Mouse (Mus musculus) gastrocnemius, postnatal 36 days (tissue): Measurements from ENCODE around the gene Kcnip1. TPM values are rescaled to one million over a fixed set of nuclear protein-coding genes. Genes with fewer than 3 reads are reported as not detected.

Experiments
- DNase-seq, 2 experiments: peaks; one replicate each; pipeline ENCODE4 v3.0.0; 2022
- intact Hi-C: fragments of 180-260 bp; cut with DNase I; formaldehyde crosslinking; loops from one replicate; pipeline ENCODE4 v1.15.1; 2025
- total RNA-seq, 2 experiments: library from RNA; stranded (reverse); gene quantifications; 2 replicates each; pipeline ENCODE4 v1.2.3; 2021

The Kcnip1 gene
- total RNA-seq, 2 experiments from 2014 or later = not detected

DNA sequence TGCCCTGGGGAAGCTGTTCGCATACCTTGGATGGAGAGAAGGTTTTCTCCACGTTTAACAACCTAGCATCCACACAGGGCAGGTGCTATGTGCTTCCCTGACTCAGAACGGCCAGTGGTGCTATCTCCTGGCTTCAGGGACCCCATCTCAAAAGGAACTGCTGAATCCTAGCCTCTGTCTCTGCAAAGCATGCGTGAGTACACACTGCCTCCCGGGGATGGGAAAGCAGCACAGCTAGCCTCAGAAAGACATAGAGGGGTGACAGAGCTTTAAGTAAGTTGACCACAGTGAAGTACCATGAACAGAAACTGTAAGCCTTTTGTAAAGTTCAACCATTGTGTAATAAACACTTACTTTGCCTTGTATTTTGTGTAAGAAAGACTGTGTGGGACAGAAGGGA is 544 bp upstream of the Kcnip1 start:
- intact Hi-C loops = no loop called here
- no peak for DNase-seq

DNA sequence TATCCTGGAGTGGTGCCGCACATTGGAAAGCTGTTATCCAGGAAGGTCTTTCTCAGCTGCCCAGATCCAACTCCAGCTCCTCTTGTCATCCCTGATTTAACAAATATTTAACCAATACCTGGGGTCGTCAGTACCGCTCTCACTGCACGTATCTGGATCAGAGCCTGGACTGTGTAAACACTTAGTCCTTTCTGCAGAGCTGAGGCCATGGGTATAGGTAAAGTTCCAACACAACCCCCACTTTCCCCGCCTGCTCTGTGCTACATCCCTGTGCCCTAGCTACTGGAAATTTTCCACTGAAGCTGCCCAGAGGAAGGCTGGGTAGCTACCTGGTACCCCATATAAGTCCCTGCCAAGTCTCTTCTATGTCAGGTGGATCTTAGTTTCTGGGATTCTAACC is 3.0 kb downstream of the Kcnip1 start:
- intact Hi-C loops = no loop called here
- no peak for DNase-seq

DNA sequence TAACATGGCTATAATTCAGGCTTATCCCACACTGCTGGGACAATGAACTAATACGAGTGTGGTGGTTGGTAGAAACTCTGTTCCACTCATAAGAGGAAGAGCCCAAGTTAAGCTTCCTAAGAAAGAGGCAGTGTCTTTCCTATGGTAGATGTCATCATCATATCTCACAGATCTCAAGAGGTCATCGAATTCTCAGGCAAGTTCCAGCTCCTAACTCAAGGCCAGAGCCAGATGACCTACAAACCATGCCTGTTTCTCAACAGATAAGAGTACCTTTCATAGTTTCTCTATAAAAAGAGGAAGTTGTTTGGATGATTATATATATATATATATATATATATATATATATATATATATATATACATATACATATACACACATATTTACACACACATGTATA is 6.4 kb downstream of the Kcnip1 start:
- DNase-seq = no peak
- intact Hi-C loops = no loop called here

DNA sequence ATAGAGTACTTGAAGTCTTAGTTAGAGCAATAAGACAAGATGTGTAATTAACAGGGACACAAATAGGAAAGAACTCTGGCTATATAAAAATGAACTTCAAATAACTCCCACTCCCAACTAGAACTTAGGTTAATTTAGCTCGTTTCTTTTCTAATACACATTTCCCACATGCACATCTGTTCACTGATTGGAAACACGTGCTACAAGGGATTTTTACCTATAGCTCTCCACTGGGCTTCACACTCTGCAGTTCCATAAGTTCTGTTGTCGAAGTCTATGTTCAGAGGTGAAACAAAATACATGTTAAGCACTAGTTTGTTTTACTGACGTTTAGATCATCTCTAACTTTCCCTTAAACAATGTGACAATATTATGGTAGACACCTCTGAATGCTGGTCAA is 12.8 kb downstream of the Kcnip1 start:
- DNase-seq = no peak
- intact Hi-C loops = no loop called here

DNA sequence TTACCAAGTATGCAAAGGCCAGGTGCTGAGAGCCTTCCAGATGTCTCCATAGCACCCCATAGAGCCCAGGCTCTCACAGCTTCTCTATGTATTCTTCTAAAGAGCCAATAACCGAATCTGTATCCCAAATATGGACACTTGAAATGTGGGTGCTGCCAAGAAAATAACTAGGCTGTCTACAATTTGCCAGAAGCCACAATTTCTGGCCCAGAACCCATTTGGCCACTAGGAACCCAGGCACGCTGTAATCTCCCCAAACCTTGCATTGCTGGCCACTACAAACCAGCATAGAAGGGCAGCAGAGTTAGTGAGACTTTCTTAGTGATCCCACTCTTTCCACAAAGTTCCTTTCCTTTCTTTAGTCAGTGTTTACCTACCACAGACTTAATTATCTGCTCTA is 17.8 kb downstream of the Kcnip1 start:
- DNase-seq = no peak
- intact Hi-C loops = no loop called here

DNA sequence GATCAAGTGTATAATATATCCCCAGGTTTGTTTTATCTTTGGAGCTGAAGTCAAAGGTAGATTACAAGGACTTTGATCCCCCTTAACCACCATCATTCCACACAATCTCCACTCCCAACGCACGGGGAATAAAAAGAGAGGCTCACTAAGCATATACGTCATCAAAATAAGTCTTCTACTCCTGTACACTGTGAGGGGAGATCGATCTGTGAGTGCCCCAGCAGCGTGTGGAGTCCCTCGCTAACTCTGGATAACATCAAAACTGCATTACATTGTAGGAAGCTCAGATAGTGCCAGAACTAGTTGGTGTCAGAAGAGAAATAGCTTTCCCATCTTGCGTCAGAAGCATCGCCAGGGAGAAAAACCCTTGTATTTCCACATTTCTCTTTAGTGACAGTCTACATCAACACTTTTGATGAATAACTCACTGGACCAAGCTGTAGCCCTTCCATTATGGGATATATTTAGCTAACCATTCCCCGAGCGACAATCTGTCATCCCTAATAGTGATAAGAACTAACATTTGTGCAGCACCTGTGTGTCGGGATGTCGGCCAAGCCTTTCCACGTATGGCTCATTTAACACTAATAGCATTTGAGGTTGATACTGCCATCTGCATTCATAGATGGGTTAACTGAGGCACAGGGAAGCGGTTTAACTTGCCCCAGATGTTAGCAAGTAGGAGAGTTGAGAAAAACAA is 18.5 kb downstream of the Kcnip1 start:
- DNase-seq = no peak

DNA sequence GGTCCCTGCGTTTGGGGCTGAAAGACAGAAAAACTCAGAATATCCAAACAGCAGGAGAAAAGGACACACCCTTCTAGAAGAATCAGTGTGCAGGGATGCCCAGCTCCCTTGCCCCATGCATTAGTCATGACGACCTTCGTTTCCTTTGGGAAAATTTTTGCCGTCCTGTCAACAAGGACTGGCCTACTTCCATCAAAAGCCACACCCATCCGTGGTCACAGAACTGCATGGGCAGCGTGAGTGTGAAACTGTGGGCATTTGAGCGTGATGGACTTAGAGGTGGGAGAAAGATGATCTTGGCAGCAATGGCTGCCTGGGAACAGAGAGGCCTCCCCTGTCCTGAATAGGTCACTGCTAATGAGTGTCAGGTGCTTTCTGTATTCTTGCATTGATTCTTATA is 20.8 kb downstream of the Kcnip1 start:
- intact Hi-C loops = no loop called here

More for the DNA sequence above, 18.5 kb downstream of the Kcnip1 start:
- intact Hi-C loops = no loop called here

DNA sequence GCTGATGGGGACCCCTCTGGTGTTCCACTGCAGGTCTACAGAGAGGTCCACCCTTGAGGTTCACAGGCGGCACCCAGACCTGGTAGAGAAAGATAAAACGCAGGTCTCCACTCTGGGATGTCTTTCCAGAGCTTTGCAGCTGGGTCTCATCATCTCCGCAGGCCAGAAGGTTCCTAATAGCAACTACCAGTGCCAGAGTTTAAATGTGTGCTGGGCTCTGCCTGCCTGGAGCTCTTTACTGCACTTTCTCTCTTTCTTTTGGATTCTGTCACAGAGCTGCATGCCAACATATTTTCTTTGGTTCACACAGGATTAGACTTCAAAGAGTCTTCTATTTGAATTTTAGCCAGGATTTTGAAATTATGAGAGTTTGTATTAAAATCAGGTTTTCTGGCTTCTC is 23.8 kb downstream of the Kcnip1 start:
- intact Hi-C loops = no loop called here
- DNase-seq = no peak

More for the DNA sequence above, 20.8 kb downstream of the Kcnip1 start:
- no peak for DNase-seq

DNA sequence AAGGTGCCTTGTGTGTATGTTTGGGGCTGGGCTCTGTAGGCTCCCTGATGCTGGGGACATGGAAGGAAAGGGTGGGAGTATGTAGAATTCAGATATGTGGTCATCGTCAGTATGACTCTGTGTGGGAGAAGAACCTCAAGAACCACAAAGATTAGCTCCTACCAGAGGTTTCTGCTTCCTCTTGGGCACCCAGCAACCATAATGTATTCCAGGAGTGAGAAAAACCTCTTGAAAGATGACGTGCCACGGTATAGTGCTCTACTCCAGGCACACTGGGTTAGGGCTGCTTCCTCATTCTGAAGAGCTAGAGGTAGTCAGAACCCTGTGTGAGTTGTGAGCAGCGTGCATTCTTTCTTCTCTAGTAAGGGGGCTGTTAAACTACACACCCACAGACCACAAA is 25.2 kb downstream of the Kcnip1 start:
- intact Hi-C loops = no loop called here
- DNase-seq = no peak

DNA sequence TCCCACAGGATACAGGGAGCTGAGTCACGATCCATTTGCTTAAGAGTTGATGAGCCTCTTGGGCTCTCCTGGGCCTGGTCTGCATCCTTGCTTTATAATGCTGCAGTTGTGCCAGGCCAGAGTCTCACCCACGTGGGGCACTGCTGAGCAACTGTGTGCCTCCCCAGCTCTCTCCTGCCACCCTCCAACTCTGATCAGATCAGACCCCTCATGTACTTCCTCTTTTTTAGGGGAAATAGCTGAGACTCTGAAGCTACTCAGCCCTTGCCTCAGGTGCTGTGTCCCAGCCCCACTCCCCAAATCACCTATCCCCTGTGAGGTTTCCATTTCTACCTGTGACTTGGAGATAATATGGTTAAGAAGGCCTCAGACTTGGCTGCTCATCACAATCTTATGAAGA is 27.6 kb downstream of the Kcnip1 start:
- no peak for DNase-seq
- intact Hi-C loops = no loop called here

DNA sequence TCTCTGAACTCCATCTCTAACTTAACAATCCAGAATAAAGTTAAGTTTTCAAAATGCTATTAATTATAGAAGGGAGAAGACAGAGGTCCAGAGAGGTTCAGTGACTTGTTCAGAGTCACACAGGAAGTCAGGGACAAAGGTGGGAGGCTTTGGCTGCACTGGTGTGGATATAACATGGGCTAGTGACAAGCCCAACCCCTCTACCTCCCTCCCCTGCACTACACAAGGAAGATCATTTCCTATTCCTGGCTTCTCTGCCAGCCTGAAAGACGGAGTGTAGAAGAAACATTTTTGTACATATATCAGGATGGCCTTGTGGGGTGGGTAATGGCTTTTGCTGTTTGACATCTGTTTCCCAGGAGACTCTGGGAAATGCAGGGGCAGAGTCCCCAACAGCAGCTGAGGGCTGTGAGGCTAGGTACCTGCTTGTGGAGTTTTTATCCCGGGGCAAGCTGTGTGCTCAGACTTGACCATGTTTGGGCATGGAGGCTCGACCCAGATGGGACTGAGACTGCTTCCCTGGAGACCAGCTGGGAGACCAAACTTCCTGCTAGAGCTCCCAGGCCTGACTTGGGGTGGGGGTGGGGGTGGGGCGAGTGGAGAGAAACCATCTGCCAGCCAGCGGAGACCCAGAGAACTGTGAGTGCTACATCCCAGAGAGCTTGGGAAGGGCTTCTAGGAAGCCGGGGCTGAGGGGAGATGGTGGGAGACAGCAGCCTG is 30.1 kb downstream of the Kcnip1 start, which contains the start of gene Kcnmb1:
Kcnmb1 (plus strand) TSS at position 326 of the 720 bp plus-strand sequence.
- no peak for DNase-seq
- intact Hi-C loops = no loop called here

DNA sequence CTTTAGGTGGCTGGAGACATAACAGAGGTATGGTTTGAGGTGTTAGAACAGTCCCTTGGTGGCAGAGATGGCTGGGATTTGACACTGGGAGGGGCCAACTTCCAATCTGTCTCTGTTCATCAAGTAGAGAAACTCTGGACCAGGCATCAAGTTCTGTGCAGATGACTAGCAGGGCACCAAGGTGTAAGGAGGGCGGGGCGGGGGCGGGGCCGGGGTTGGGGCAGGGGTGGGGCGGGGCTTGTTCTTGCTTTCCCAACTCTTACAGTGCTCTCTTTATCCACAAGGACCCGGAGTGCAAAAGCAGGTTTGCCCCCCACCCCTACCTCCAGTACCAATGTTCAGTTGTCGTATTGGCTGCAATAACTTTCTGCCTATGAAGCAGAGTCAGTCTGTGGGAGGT is 30.8 kb downstream of the Kcnip1 start:
- intact Hi-C loops = no loop called here

DNA sequence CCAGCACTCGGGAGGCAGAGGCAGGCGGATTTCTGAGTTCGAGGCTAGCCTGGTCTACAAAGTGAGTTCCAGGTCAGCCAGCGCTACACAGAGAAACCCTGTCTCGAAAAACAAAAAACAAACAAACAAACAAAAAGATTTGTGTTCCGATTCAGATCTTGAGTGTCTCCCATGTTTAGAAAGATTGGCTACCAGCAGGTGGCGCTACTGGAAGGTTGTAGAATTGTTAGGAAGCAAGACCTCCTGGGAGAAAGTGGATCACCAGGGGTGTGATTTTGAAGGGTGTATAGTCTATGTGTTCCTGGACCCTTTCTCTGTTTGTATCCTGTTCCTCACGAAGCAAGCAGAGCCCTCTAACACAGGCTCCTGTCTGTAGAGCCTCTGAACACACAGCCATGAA is 34.2 kb downstream of the Kcnip1 start:
- DNase-seq = no peak
- intact Hi-C loops = loop anchor here (5.0 kb wide), 1 partner anchor 49 kb away; no protein-coding TSS in a partner anchor

More for the DNA sequence above, 30.8 kb downstream of the Kcnip1 start:
- DNase-seq = no peak

DNA sequence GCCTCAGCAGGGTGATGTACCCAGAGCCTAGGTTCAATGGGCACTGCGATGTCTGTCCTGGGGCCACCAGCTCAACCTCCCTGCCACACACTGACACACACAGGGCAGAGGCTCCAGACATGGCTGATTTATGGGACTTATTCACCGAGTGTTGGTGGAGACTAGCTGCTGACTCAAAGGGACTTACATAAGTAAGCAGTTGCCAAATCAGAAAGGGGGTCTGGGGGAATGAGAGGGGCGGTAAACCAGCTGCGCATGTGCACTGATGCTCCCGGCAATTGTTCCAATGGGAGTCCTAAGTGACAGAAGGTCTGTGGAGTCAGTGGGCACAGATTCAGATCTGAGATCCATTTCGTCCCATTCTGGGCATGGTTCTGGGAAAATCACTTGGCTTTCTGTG is 35.4 kb downstream of the Kcnip1 start:
- intact Hi-C loops = loop anchor here (5.0 kb wide), 1 partner anchor 50 kb away; no protein-coding TSS in a partner anchor
- no peak for DNase-seq

DNA sequence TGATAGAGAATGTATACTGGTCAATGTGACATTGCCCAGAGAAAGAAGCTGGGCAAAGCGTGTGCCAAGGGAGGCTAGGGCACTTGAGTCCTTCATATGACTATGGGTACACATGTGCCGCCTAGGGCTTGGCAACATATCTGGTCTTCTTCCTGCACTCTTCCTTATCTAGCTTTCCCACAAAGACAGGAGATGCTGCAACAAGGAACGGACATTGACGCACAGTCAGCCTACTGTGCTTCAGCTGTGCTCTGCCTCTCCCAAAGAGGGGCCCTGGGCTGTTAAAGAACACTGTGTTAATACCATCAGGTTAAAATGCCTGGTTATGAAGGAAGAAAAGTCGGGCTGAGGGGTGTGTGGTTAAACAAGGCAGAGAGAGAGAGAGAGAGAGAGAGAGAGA is 36.3 kb downstream of the Kcnip1 start:
- intact Hi-C loops = loop anchor here (5.0 kb wide), 1 partner anchor 51 kb away; no protein-coding TSS in a partner anchor

DNA sequence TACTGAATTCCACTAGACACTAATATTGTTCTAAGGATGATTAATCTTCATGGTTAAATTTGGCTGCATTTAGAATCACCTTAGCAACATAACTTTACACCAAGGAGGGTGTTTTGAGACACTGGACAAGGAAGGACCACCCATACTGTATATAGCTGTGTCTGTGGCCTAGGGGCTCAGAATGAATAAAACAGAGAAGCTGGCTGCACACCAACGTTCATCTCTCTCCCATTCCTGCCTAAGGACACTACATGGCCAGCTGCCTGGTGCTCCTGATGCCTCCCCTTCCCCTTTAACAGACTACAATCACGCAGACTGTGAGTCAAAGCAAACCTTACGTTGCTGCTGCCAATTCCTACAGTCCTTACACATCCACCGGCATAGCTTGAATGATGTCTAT is 37.0 kb downstream of the Kcnip1 start:
- intact Hi-C loops = loop anchor here (5.0 kb wide), 1 partner anchor 51 kb away; no protein-coding TSS in a partner anchor
- DNase-seq = no peak

More for the DNA sequence above, 36.3 kb downstream of the Kcnip1 start:
- no peak for DNase-seq

DNA sequence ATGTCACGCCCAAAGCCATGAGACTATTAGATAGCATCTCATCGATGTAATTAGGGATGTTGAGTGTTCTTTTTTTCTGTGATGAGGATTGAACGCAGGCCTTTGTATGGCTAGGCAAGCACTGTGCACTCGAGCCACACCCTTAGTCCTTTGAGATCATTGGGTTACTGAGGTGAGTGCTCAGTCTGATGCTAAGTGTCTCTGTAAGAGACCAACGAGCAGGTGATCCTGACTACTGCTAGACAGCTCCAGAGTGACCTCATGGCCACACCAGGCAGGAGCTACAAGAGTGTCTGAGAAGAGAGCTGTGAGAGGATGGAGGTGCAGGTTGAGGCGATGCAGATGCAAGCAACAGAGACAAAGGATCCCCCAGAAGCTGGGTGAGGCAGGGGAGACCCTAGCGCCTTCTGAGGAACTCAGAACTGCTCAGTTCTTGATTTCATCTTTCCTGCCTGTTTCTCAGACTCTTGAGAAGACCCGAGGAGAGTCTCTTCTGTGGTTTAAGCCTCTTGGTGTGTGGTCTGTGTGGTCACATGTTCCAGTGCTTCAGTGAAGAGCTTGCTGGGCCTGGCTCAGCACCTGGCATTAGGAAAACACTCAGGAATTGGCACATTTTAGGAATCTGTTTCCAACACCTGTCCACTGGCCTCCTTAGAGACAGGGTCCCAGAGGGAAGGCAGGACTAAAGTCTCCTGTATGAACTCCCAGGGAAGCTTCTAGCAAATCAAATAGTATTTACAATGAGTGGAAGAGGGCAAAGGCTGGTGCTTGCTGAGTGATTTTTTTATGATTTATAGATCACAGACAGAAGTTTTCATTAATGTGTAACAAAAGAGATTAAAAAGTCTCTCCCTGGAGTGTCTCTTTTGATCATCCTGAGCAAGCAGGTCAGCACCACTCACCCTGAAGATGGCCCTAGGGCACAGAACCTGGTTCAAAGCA is 41.0 kb downstream of the Kcnip1 start:
- no peak for DNase-seq
- intact Hi-C loops = no loop called here

DNA sequence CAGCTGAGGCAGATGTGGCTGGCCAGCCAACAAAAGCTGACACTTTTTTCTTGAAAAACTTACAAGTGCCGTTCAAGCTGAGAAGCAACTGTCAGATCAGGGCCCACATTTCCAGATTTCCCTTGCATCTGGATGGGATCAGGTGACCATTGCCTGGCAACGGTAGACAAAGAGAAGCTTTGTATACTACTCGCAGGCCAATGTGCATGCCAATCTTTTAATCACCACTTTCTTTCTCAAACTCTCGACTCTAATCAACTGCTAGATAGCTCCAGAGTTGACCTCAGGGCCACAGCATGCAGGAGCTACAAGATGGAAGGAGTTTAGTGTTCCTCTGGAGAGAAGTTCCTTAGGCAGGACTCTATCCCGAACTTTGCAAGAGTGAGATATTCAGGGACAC is 41.8 kb downstream of the Kcnip1 start:
- no peak for DNase-seq
- intact Hi-C loops = no loop called here

DNA sequence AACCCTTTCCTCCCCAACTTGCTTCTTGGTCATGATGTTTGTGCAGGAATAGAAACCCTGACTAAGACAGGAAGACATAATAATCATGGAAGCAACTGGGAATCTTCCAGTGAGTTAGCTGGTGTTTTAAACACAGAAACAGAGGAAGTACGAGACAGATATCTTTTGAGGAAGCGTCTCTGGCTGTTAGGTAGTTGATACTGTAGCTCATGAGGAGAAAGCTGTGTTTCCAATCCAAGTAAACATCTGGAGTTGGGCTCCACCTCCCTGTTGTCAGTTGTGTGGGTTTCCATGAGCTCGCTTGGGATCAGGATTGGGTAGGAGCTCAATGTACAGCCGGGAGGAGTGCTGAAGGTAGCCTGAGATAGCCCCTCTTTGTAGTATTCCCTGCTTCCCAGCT is 46.5 kb downstream of the Kcnip1 start:
- no peak for DNase-seq
- intact Hi-C loops = no loop called here

DNA sequence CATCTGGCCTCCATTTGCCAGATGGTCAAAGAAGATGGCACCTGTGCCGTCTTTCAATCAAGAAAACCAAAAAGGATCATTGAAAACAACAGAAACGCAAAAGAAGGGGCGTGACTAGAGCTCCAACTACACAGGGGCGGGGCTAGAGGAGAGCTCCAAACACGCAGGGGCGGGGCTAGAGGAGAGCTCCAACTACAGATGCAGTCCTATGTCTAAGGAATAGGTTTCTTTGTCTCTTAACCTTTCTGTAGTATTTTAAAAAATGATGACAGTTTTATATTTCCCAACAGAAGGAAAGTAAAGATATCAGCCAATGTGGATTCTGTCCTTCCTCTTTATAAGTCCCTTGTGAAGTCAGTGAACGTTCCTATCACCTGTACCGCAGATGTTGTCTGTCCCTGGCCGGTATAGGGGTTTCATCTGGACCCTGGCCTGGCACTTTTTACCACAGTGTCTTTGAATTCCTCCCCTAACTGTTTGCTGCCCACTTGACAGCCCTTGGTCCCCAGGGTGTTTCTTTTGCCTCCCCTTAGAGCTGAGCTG is 48.1 kb downstream of the Kcnip1 start:
- intact Hi-C loops = no loop called here
- no peak for DNase-seq
